Mouse (Mus musculus) ovary, postnatal 14 days (tissue): ENCODE measurements at regions not wholly inside any gene's neighbourhood (a gene's known extent, or its start where the extent isn't known, plus 50 kb on each side); places are given as distances from the start of the nearest gene placed in this dataset.
"Not testable (repeated sequence)": the region's sequence is repeated elsewhere in the genome, so short reads cannot be mapped to it uniquely, and the experiment has no call there.

Source experiments
- DNase-seq: peaks from one replicate; pipeline ENCODE4 v3.0.0; 2022; ENCODE audit warnings: low spot score

GRCm38 (mm10) chr7:113010150-113010549 is 56.4 kb downstream of the Rassf10 start:
- DNase-seq = no peak

- no peak for DNase-seq
Observed at GRCm38 (mm10) chr7:113017092-113017755, 63.5 kb downstream of the Rassf10 start.

- DNase-seq = no peak
Observed at GRCm38 (mm10) chr7:113021412-113021811, 67.7 kb downstream of the Rassf10 start.

GRCm38 (mm10) chr7:113022516-113022915 is 68.8 kb downstream of the Rassf10 start:
- DNase-seq = no peak

- DNase-seq = no peak
Observed at GRCm38 (mm10) chr7:113025758-113026157, 72.0 kb downstream of the Rassf10 start.

- no peak for DNase-seq
Observed at GRCm38 (mm10) chr7:113026290-113027075, 72.7 kb downstream of the Rassf10 start.

GRCm38 (mm10) chr7:113027125-113027801 is 73.5 kb downstream of the Rassf10 start:
- DNase-seq = no peak

- DNase-seq = no peak
Observed at GRCm38 (mm10) chr7:113030053-113030752, 76.4 kb downstream of the Rassf10 start.

GRCm38 (mm10) chr7:113035751-113036150 is 82.0 kb downstream of the Rassf10 start:
- DNase-seq = no peak

- DNase-seq = no peak
Observed at GRCm38 (mm10) chr7:113037825-113038613, 84.3 kb downstream of the Rassf10 start.

- no peak for DNase-seq
Observed at GRCm38 (mm10) chr7:113038906-113039671, 85.3 kb downstream of the Rassf10 start.

GRCm38 (mm10) chr7:113045613-113046159 is 91.9 kb downstream of the Rassf10 start:
- DNase-seq = not testable (repeated sequence)

- DNase-seq = no peak
Observed at GRCm38 (mm10) chr7:113046406-113046805, 92.6 kb downstream of the Rassf10 start.

GRCm38 (mm10) chr7:113047583-113047982 is 93.8 kb downstream of the Rassf10 start:
- DNase-seq = no peak

- peak; percentile 13 for DNase-seq
Observed at GRCm38 (mm10) chr7:113048097-113048795, 94.5 kb downstream of the Rassf10 start.

GRCm38 (mm10) chr7:113049440-113049839 is 95.7 kb downstream of the Rassf10 start:
- DNase-seq = no peak

GRCm38 (mm10) chr7:113052952-113053351 is 99.2 kb downstream of the Rassf10 start:
- no peak for DNase-seq

- no peak for DNase-seq
Observed at GRCm38 (mm10) chr7:113056421-113056820, 102.7 kb downstream of the Rassf10 start.

GRCm38 (mm10) chr7:113059211-113059966 is 105.6 kb downstream of the Rassf10 start:
- DNase-seq = peak; percentile 19
